ENCODE assay signal across 18 mouse cellular contexts in genomic region chr12:91869352-91869751, GRCm38 (mm10). TPM values are rescaled to one million over a fixed set of nuclear protein-coding genes. Genes with fewer than 3 reads are reported as not detected.
DNase-seq lines count a peak whose midpoint lies in the region; ATAC-seq and TF ChIP-seq lines count a peak whose summit lies in the region.
"Had no signal": no experiment of that assay in that cellular context is flagged by ENCODE, and none has a peak within 500 bp of the region (broad histone marks: within the 10 kb centered on the region; RNA-seq: fewer than 3 reads in every experiment).

No protein-coding gene starts in this region.

- H3K27ac ChIP-seq in embryonic facial prominence, embryonic 14.5 days (replicated peaks; ENCODE audit: low read depth, low read length) = no peak overlapping the region
- no peak overlapping the region for H3K27ac ChIP-seq in embryonic facial prominence, embryonic 10.5 days (replicated peaks)
- H3K27ac ChIP-seq: embryonic facial prominence, embryonic 13.5 days; forebrain, embryonic 13.5 days; forebrain, embryonic 15.5 days had no signal

- ATAC-seq in embryonic facial prominence, embryonic 14.5 days (ENCODE audit: low read depth) = 0 out of 2 replicates have a peak, but pooled peaks have one; percentile 30
- peak; percentile 17 for ATAC-seq in Patski
- ATAC-seq: forebrain, embryonic 13.5 days; forebrain, embryonic 15.5 days; forebrain, postnatal 0 days had no signal

- H3K9me3 ChIP-seq in embryonic facial prominence, embryonic 14.5 days (ENCODE audit: control insufficient read depth, low read length) = no peaks in the 10 kb centered on the region
- H3K9me3 ChIP-seq in embryonic facial prominence, embryonic 10.5 days = no peaks in the 10 kb centered on the region
- H3K9me3 ChIP-seq: embryonic facial prominence, embryonic 13.5 days; forebrain, embryonic 13.5 days; forebrain, embryonic 15.5 days; G1E had no signal

- CTCF ChIA-PET in Patski (lab: Charles Lee) = no interaction called here

- no peaks in the 10 kb centered on the region for H3K36me3 ChIP-seq in embryonic facial prominence, embryonic 14.5 days (ENCODE audit: control insufficient read depth, insufficient read depth, low read length)
- H3K36me3 ChIP-seq in embryonic facial prominence, embryonic 10.5 days (replicated peaks) = no peaks in the 10 kb centered on the region
- H3K36me3 ChIP-seq: embryonic facial prominence, embryonic 13.5 days; forebrain, embryonic 15.5 days; G1E had no signal

- no peak for DNase-seq in embryonic facial prominence, embryonic 14.5 days (ENCODE audit: low spot score)
- DNase-seq in embryonic facial prominence, embryonic 10.5 days (ENCODE audit: low spot score) = no peak
- DNase-seq in Patski (ENCODE audit: low read depth, low spot score) = no peak
- no peak for DNase-seq in gastrocnemius, adult 18-20 months (ENCODE audit: low spot score)
- DNase-seq in urinary bladder, postnatal 10 days (ENCODE audit: low spot score) = no peak
- DNase-seq: adrenal gland, adult 2 months; adrenal gland, postnatal 10 days; adrenal gland, postnatal 25 days; cerebellum, adult 11-12 months; cerebellum, adult 2 months; cerebellum, adult 9-10 months; cerebellum, postnatal 10 days; cerebellum, postnatal 25 days; forebrain, postnatal 0 days had no signal

- H3K27me3 ChIP-seq in embryonic facial prominence, embryonic 14.5 days (replicated peaks; ENCODE audit: control insufficient read depth, insufficient read depth, low read length) = no peaks in the 10 kb centered on the region
- no peaks in the 10 kb centered on the region for H3K27me3 ChIP-seq in embryonic facial prominence, embryonic 10.5 days (replicated peaks; ENCODE audit: low read depth, poor library complexity, severe bottlenecking)
- H3K27me3 ChIP-seq in Patski = peaks cover 23% of the 10 kb centered on the region
- H3K27me3 ChIP-seq: embryonic facial prominence, embryonic 13.5 days; forebrain, embryonic 13.5 days; forebrain, embryonic 15.5 days had no signal

- H3K4me1 ChIP-seq in embryonic facial prominence, embryonic 14.5 days (ENCODE audit: control insufficient read depth, insufficient read depth, low read length) = no peaks in the 10 kb centered on the region
- H3K4me1 ChIP-seq in embryonic facial prominence, embryonic 10.5 days = no peaks in the 10 kb centered on the region
- H3K4me1 ChIP-seq: embryonic facial prominence, embryonic 13.5 days; forebrain, embryonic 13.5 days; forebrain, embryonic 15.5 days had no signal

- no peak overlapping the region for H3K9ac ChIP-seq in embryonic facial prominence, embryonic 14.5 days (ENCODE audit: low read depth, low read length)
- H3K9ac ChIP-seq: embryonic facial prominence, embryonic 13.5 days; forebrain, embryonic 13.5 days; forebrain, embryonic 15.5 days; forebrain, postnatal 0 days had no signal

- POLR2A ChIA-PET in Patski (lab: Charles Lee) = no interaction called here

- 66% methylated on average over 4 of the region's 4 CpGs for WGBS in embryonic facial prominence, embryonic 14.5 days
- WGBS in embryonic facial prominence, embryonic 10.5 days = 59% methylated on average over 4 of the region's 4 CpGs

- no peak overlapping the region for H3K4me3 ChIP-seq in embryonic facial prominence, embryonic 14.5 days (ENCODE audit: low read depth, low read length)
- H3K4me3 ChIP-seq in embryonic facial prominence, embryonic 10.5 days = no peak overlapping the region
- H3K4me3 ChIP-seq: embryonic facial prominence, embryonic 13.5 days; forebrain, embryonic 13.5 days; forebrain, embryonic 15.5 days had no signal

- in situ Hi-C loops in Patski (cut with MboI; ENCODE audit: low pct_unique_long_range_greater_than_20kb) = no loop called here

- TF ChIP-seq CTCF in Patski (IDR thresholded peaks at IDR 0.05) = no peak

- no peak overlapping the region for H3K4me2 ChIP-seq in embryonic facial prominence, embryonic 14.5 days (ENCODE audit: low read depth, low read length)
- H3K4me2 ChIP-seq: embryonic facial prominence, embryonic 13.5 days; forebrain, embryonic 13.5 days; forebrain, embryonic 15.5 days had no signal

RNA-seq across cellular contexts. Expression of gene Sel1l, which starts 20.4 kb away (rescaled TPM):
- polyA plus RNA-seq in embryonic facial prominence, embryonic 14.5 days (2014; fragmentation: Nextera tagmentation; extraction: Ambion mirVana) = 94.8 and 95.5 TPM in 2 replicates
- polyA plus RNA-seq in embryonic facial prominence, embryonic 10.5 days (2016; fragmentation: Nextera tagmentation; extraction: Ambion mirVana) = 56.3 TPM in 2 replicates
- polyA plus RNA-seq in Patski (2021) = 73.1 TPM
- total RNA-seq in gastrocnemius, adult 18-20 months (2021) = 10 to 100 TPM; 46.1 to 46.4 TPM
